Mouse (Mus musculus) MEL (cell line): ENCODE measurements around the gene Rnf157. TPM values are rescaled to one million over a fixed set of nuclear protein-coding genes. Genes with fewer than 3 reads are reported as not detected.

Source experiments
- DNase-seq: peaks from one replicate; pipeline ENCODE4 v3.0.0; 2011; ENCODE audit warnings: low read depth, low spot score
- H3K27ac ChIP-seq: 2 replicates; pipeline ENCODE4 v1.5.1; 2012; ENCODE audit warnings: low read depth, mild to moderate bottlenecking, control low read depth, low read length, moderate library complexity; ENCODE audit not compliant: control insufficient read depth
- H3K27me3 ChIP-seq, 2 experiments: fragments of 150-350 bp in 1 of 2; sonication (generic) in 1 of 2; 2 replicates each; pipeline ENCODE4 v1.6.1; 2012; ENCODE audit warnings: low read length in 2 of 2, mild to moderate bottlenecking in 2 of 2, improper control_type of control experiment in 1 of 2, moderate library complexity in 1 of 2; ENCODE audit not compliant: insufficient read depth in 2 of 2, control insufficient read depth in 1 of 2
- H3K36me3 ChIP-seq, 2 experiments: 2 replicates each; pipeline ENCODE4 v1.6.1; 2012 to 2014; ENCODE audit warnings: low read length in 2 of 2, improper control_type of control experiment in 1 of 2, inconsistent platforms in 1 of 2, mild to moderate bottlenecking in 1 of 2; ENCODE audit not compliant: insufficient read depth in 2 of 2, control insufficient read depth in 1 of 2
- H3K4me1 ChIP-seq, 2 experiments: fragments of 150-350 bp in 1 of 2; sonication (generic) in 1 of 2; 2 replicates each; pipeline ENCODE4 v1.6.1; 2012; ENCODE audit warnings: low read length in 2 of 2, improper control_type of control experiment in 1 of 2, mild to moderate bottlenecking in 1 of 2; ENCODE audit not compliant: insufficient read depth in 2 of 2, control insufficient read depth in 1 of 2
- H3K4me3 ChIP-seq, 2 experiments: fragments of 150-350 bp in 1 of 2; sonication (generic) in 1 of 2; 2 replicates each; pipeline ENCODE4 v1.5.1; 2012; ENCODE audit warnings: low read depth in 2 of 2, low read length in 2 of 2, mild to moderate bottlenecking in 2 of 2, moderate library complexity in 2 of 2, control low read depth in 1 of 2, improper control_type of control experiment in 1 of 2; ENCODE audit not compliant: control insufficient read depth in 1 of 2, insufficient read depth in 1 of 2
- H3K79me2 ChIP-seq: 2 replicates; pipeline ENCODE4 v1.6.1; 2012; ENCODE audit warnings: mild to moderate bottlenecking, low read length, moderate library complexity; ENCODE audit not compliant: control insufficient read depth, poor library complexity, insufficient read depth
- H3K9ac ChIP-seq: 2 replicates; pipeline ENCODE4 v1.6.1; 2012; ENCODE audit warnings: low read depth, mild to moderate bottlenecking, control low read depth, low read length, moderate library complexity; ENCODE audit not compliant: control insufficient read depth, poor library complexity, severe bottlenecking
- H3K9me3 ChIP-seq: fragments of 150-350 bp; sonication (generic); replicated peaks from 2 replicates; pipeline ENCODE4 v1.6.1; 2012; ENCODE audit warnings: mild to moderate bottlenecking, low read length, improper control_type of control experiment, moderate library complexity; ENCODE audit not compliant: insufficient read depth
- BHLHE40 ChIP-seq: IDR thresholded peaks from 2 replicates; pipeline ENCODE4 v1.6.1; 2012; ENCODE audit warnings: low read depth, mild to moderate bottlenecking, inconsistent platforms, low read length, improper control_type of control experiment, borderline replicate concordance
- CHD2 ChIP-seq: IDR thresholded peaks from 2 replicates; pipeline ENCODE4 v1.6.1; 2011; ENCODE audit warnings: low read length, improper control_type of control experiment
- E2F4 ChIP-seq: IDR thresholded peaks from 2 replicates; pipeline ENCODE4 v1.6.1; 2011; ENCODE audit warnings: low read depth, low read length, improper control_type of control experiment, borderline replicate concordance
- ELF1 ChIP-seq: IDR thresholded peaks from 2 replicates; pipeline ENCODE4 v1.6.1; 2014; ENCODE audit warnings: low read depth, mild to moderate bottlenecking, inconsistent platforms, low read length, improper control_type of control experiment, moderate library complexity
- EP300 ChIP-seq, 2 experiments: IDR thresholded peaks; 2 replicates each; pipeline ENCODE4 v1.6.1; 2011; ENCODE audit warnings: improper control_type of control experiment in 2 of 2, low read length in 2 of 2, low read depth in 1 of 2, mild to moderate bottlenecking in 1 of 2
- GATA1 ChIP-seq: IDR thresholded peaks from 2 replicates; pipeline ENCODE4 v1.6.1; 2011; ENCODE audit warnings: low read depth, low read length, improper control_type of control experiment
- JUND ChIP-seq: IDR thresholded peaks from 2 replicates; pipeline ENCODE4 v1.6.1; 2011; ENCODE audit warnings: low read depth, mild to moderate bottlenecking, improper control_type of control experiment, low read length
- MAFK ChIP-seq: IDR thresholded peaks from 2 replicates; pipeline ENCODE4 v1.6.1; 2011; ENCODE audit warnings: low read depth, mild to moderate bottlenecking, low read length, improper control_type of control experiment, borderline replicate concordance
- MAX ChIP-seq: IDR thresholded peaks from 2 replicates; pipeline ENCODE4 v1.6.1; 2011; ENCODE audit warnings: low read length, improper control_type of control experiment
- MYC ChIP-seq: IDR thresholded peaks from 2 replicates; pipeline ENCODE4 v1.6.1; 2011; ENCODE audit warnings: low read depth, mild to moderate bottlenecking, low read length, improper control_type of control experiment, moderate library complexity
- NRF1 ChIP-seq: IDR thresholded peaks from 2 replicates; pipeline ENCODE4 v1.6.1; 2014; ENCODE audit warnings: low read depth, mild to moderate bottlenecking, inconsistent platforms, low read length, improper control_type of control experiment, moderate library complexity; ENCODE audit not compliant: poor library complexity, insufficient read depth, severe bottlenecking
- RAD21 ChIP-seq: IDR thresholded peaks from 2 replicates; pipeline ENCODE4 v1.6.1; 2011; ENCODE audit warnings: mild to moderate bottlenecking, low read depth, low read length, improper control_type of control experiment
- RCOR1 ChIP-seq: IDR thresholded peaks from 2 replicates; pipeline ENCODE4 v1.6.1; 2012; ENCODE audit warnings: low read depth, mild to moderate bottlenecking, inconsistent platforms, low read length, improper control_type of control experiment
- SIN3A ChIP-seq: IDR thresholded peaks from 2 replicates; pipeline ENCODE4 v1.6.1; 2012; ENCODE audit warnings: low read length, improper control_type of control experiment, inconsistent platforms
- SMC3 ChIP-seq: IDR thresholded peaks from 2 replicates; pipeline ENCODE4 v1.6.1; 2011; ENCODE audit warnings: low read depth, low read length, improper control_type of control experiment
- TBP ChIP-seq: IDR thresholded peaks from 2 replicates; pipeline ENCODE4 v1.8.0; 2011; ENCODE audit warnings: low read depth, low read length, improper control_type of control experiment
- ZKSCAN1 ChIP-seq: IDR thresholded peaks from 2 replicates; pipeline ENCODE4 v1.6.1; 2012; ENCODE audit warnings: low read depth, mild to moderate bottlenecking, inconsistent platforms, low read length, improper control_type of control experiment, moderate library complexity
- ZMIZ1 ChIP-seq: IDR thresholded peaks from 2 replicates; pipeline ENCODE4 v1.6.1; 2012; ENCODE audit warnings: low read depth, mild to moderate bottlenecking, inconsistent platforms, low read length, improper control_type of control experiment, moderate library complexity
- polyA plus RNA-seq, 2 experiments: library from polyadenylated mRNA; stranded (reverse) in 1 of 2; unstranded in 1 of 2; fragments of >175 nt in 1 of 2; fragments of >200 nt in 1 of 2; gene quantifications; 2 replicates each; pipeline versions ENCODE4 v1.2.1 to v1.2.4; 2012; ENCODE audit warnings: low replicate concordance in 2 of 2, low read depth in 1 of 2; ENCODE audit not compliant: insufficient read length in 2 of 2, insufficient read depth in 1 of 2, missing spikeins in 1 of 2
- total RNA-seq: library from RNA; depleted of rRNA; stranded (reverse); fragments of 300-350 nt; gene quantifications from 2 replicates; pipeline ENCODE4 v1.2.3, GENCODE M21; 2012

Gene Rnf157
- total and polyA plus RNA-seq, 3 experiments, result 7.5 to 10.9 TPM; not detected in 1

DNA sequence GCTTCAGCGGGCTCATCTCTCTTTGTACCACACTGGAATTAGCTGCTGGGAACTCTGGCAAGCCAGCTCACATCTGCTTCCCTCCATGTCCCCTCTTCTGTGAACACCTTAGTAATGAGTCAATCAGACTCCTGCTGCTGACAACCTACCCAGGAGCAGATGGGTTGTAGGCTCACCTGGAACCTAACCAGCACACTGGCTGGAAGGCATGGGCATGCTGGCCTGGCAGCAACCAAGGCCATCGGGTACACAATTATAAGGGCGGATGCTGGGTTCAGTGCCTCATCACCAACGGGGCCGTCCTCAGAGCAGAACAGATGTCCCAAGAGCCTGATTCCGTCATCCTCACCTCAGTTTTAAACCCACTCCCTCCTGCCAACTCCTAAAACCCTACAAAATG, 114.2 kb downstream of the Rnf157 start:
- no peak overlapping the region for H3K4me3 ChIP-seq
- no peak for TF ChIP-seq ZMIZ1
- no peak for TF ChIP-seq EP300 (IDR thresholded peaks at IDR 0.05; ENCODE audit: low read depth in 1 of 2, low read length in 2 of 2)
- no peak for TF ChIP-seq ELF1
- no peak for TF ChIP-seq E2F4
- no peak for TF ChIP-seq CHD2
- no peak for TF ChIP-seq ZKSCAN1
- no peak for TF ChIP-seq JUND
- no peak for TF ChIP-seq GATA1
- TF ChIP-seq MAFK, result no peak
- no peak for TF ChIP-seq NRF1
- TF ChIP-seq BHLHE40, result no peak
- no peak for TF ChIP-seq RCOR1
- TF ChIP-seq SIN3A, result no peak
- no peak for TF ChIP-seq RAD21
- no peak overlapping the region for H3K9ac ChIP-seq
- H3K79me2 ChIP-seq, result no peaks in the 10 kb centered on the region
- no peaks in the 10 kb centered on the region for H3K4me1 ChIP-seq
- H3K9me3 ChIP-seq, result no peaks in the 10 kb centered on the region
- H3K36me3 ChIP-seq, result no peaks in the 10 kb centered on the region; a peak in 1 of 4 replicates
- DNase-seq, result no peak
- H3K27me3 ChIP-seq, result no peaks in the 10 kb centered on the region
- H3K27ac ChIP-seq, result no peak overlapping the region

- no peak for DNase-seq
- Histone ChIP-seq H3K36me3 (no peaks in the 10 kb centered on the region; a peak in 1 of 4 replicates), H3K27me3 (no peaks in the 10 kb centered on the region), H3K9me3 (no peaks in the 10 kb centered on the region), H3K79me2 (no peaks in the 10 kb centered on the region), H3K27ac (no peak overlapping the region), H3K4me1 (no peaks in the 10 kb centered on the region), H3K4me3 (no peak overlapping the region), H3K9ac (no peak overlapping the region)
- TF ChIP-seq MYC (no peak), MAX (no peak), SMC3 (no peak), TBP (no peak)
These were observed 114.6 kb downstream of the Rnf157 start for GRCm38 (mm10) chr11:116298221-116298620.
